Mouse (Mus musculus): ENCODE results near the gene Bmp2.

The Bmp2 gene

DNA sequence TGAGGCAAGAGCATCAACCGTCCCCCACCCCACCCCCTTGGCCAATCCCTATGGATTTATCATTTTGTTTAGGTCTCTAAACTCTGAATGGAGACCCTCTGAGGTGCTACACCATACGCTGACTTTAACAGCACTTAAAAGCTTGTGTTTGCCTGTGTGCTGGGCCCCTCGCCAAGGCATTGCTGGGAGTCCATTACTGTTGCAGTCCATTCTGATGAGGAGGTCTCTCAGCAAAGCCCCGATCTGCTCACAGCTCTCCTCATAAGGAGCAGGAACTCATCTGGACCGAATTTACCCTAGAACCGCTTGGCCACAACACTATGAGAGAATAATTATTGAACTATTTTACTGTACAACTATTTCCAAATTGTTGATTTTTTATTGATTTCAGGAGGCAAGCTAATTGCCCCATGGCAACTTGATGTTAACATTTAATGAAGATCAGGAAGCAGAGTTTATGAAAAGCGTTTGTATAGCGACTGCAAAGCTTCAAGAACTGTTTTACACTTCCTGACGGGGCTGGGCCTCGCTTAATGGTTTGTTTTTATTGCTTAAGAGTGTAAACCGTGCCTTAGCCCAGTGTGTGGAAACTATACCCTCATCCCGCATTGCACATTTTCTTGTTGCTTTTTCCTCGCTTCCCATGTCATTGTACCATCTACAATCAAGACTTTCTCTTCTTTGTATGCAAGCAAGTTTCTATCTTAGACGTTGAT lies 14.2 kb downstream of the Bmp2 start:
- DNase-seq: no peak

DNA sequence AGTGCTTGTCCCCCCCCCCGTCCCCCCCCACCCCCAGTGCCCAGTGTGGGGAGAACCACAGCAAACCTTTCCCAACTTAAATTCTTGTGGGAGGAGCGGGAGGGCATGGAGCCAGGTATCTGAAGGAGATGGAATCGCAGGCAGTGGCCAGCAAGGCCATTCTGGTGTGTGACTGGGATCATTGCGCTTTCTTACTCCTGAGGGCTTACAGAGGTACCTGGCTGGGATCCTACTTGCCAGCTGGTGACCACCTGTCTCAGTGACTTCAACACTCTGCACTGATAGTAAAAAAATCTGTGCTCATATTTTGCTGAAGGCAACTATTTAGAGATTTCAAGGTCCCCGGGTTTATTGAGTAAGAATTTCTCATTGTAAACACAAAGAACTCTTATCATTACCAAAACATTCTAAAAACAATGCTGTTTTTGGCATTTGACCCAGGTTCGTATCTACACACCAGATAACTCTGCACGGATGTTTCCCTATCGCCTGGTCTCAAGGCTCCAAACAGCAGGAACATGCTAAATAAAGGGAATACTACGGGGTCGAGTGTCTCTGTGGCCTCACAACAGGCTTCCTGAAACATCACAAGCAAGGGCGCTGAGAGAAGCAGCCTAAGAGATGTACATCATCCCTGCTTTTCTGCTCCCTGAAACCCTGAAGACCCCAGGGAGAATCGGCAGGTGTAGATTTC lies 39.8 kb downstream of the Bmp2 start:
- no peak for DNase-seq

All from kidney, adult 11 months (tissue).